9 mouse cellular contexts compared by ENCODE assay signal in genomic region chr19:23162387-23162809, GRCm38 (mm10). TPM values are rescaled to one million over a fixed set of nuclear protein-coding genes. Genes with fewer than 3 reads are reported as not detected.
DNase-seq lines count a peak whose midpoint lies in the region; ATAC-seq and TF ChIP-seq lines count a peak whose summit lies in the region.
"Had no signal": no experiment of that assay in that cellular context is flagged by ENCODE, and none has a peak within 500 bp of the region (broad histone marks: within the 10 kb centered on the region; RNA-seq: fewer than 3 reads in every experiment).

No protein-coding gene starts in this region.

- peak overlapping the region; percentile 42 for H3K4me3 ChIP-seq in gastrocnemius, adult 2 months
- H3K4me3 ChIP-seq in lung, embryonic 14.5 days (ENCODE audit: low read depth, low read length): no peak overlapping the region
- H3K4me3 ChIP-seq: midbrain, embryonic 13.5 days had no signal

- WGBS in lung, embryonic 14.5 days: 25% methylated on average over 8 of the region's 8 CpGs

- intact Hi-C loops in gastrocnemius, adult 2 months (cut with DNase I): loop anchor here (10.0 kb wide), 1 partner anchor 52 kb away; no protein-coding TSS in a partner anchor

- no peaks in the 10 kb centered on the region for H3K27me3 ChIP-seq in lung, embryonic 14.5 days (ENCODE audit: insufficient read depth, low read length)

- no peak overlapping the region for H3K4me2 ChIP-seq in lung, embryonic 14.5 days
- H3K4me2 ChIP-seq: midbrain, embryonic 13.5 days had no signal

- TF ChIP-seq CTCF in gastrocnemius, adult 2 months (IDR thresholded peaks at IDR 0.05): no peak
- no peak for TF ChIP-seq CTCF in lung, embryonic 14.5 days (IDR thresholded peaks at IDR 0.05; ENCODE audit: low read depth)

- peak; percentile 77 for DNase-seq in gastrocnemius, adult 2 months
- no peak for DNase-seq in gastrocnemius, adult 8-10 months (ENCODE audit: low spot score in 2 of 2)
- DNase-seq in lung, embryonic 14.5 days: peak; percentile 36
- DNase-seq in lung, postnatal 4 days: no peak
- DNase-seq in embryo, embryonic 10.5 days (ENCODE audit: low spot score): peak; percentile 46
- DNase-seq in right cerebral cortex, postnatal 36 days (ENCODE audit: low spot score in 2 of 2): peak; percentile 50 to 75
- DNase-seq in spleen, postnatal 36 days (ENCODE audit: low spot score in 2 of 2): no peak
- DNase-seq in lung, adult 18-20 months: no peak

- no peaks in the 10 kb centered on the region for H3K36me3 ChIP-seq in lung, embryonic 14.5 days (ENCODE audit: insufficient read depth)
- H3K36me3 ChIP-seq: midbrain, embryonic 13.5 days had no signal

- peak overlapping the region; percentile 84 for H3K27ac ChIP-seq in gastrocnemius, adult 2 months
- H3K27ac ChIP-seq in lung, embryonic 14.5 days (ENCODE audit: low read depth): no peak overlapping the region
- H3K27ac ChIP-seq: midbrain, embryonic 13.5 days had no signal

- peak; percentile 38; the same call in 1 of the 2 replicates for ATAC-seq in lung, embryonic 14.5 days (ENCODE audit: insufficient read depth)
- ATAC-seq: midbrain, embryonic 13.5 days had no signal

- no peak overlapping the region for H3K9ac ChIP-seq in lung, embryonic 14.5 days
- H3K9ac ChIP-seq: midbrain, embryonic 13.5 days had no signal

- H3K9me3 ChIP-seq in lung, embryonic 14.5 days (ENCODE audit: low read depth, low read length): no peaks in the 10 kb centered on the region
- H3K9me3 ChIP-seq: midbrain, embryonic 13.5 days had no signal

- H3K4me1 ChIP-seq in lung, embryonic 14.5 days (ENCODE audit: insufficient read depth): no peaks in the 10 kb centered on the region
- H3K4me1 ChIP-seq: midbrain, embryonic 13.5 days had no signal

RNA-seq across cellular contexts. Expression of gene Klf9, which starts 21.4 kb away (rescaled TPM):
- total RNA-seq in gastrocnemius, adult 2 months (2021): 100 to 1,000 TPM; 144 to 162 TPM
- 100 to 1,000 TPM; 108 to 165 (median 128) TPM for total RNA-seq in gastrocnemius, adult 8-10 months (2022)
- 2.0 and 2.3 TPM in 2 replicates for polyA plus RNA-seq in lung, embryonic 14.5 days (2014; fragmentation: Nextera tagmentation; extraction: Ambion mirVana)

Comparison
In these comparisons a context has a peak if more than half of its experiments do, and no peak if none do; other contexts are left out.
1. DNase-seq: peak in gastrocnemius, adult 2 months (single experiment), lung, embryonic 14.5 days (single experiment), embryo, embryonic 10.5 days (single experiment) and right cerebral cortex, postnatal 36 days (2 of 2); none in gastrocnemius, adult 8-10 months (0 of 2), lung, postnatal 4 days (0 of 2), spleen, postnatal 36 days (0 of 2) and lung, adult 18-20 months (0 of 2).